Mouse (Mus musculus) neural tube, embryonic 12.5 days (tissue): ENCODE results near the gene Prkag3. TPM values are rescaled to one million over a fixed set of nuclear protein-coding genes. Genes with fewer than 3 reads are reported as not detected.

Experiments
- ATAC-seq: fragments of 200-750 bp; cut with Nextera tagmentation; 2 replicates; pipeline ENCODE4 v1.8.0; 2017; ENCODE audit warnings: low read depth, mild to moderate bottlenecking, moderate TSS enrichment, moderate library complexity; ENCODE audit not compliant: low FRiP score
- H3K27ac ChIP-seq: fragments of 300-500 bp; sonication (generic); 2 replicates; pipeline ENCODE4 v1.5.1; 2016
- H3K27me3 ChIP-seq: fragments of 300-500 bp; sonication (generic); replicated peaks from 2 replicates; pipeline ENCODE4 v1.6.1; 2016; ENCODE audit warnings: mild to moderate bottlenecking
- H3K36me3 ChIP-seq: fragments of 300-500 bp; sonication (generic); 2 replicates; pipeline ENCODE4 v1.6.1; 2016; ENCODE audit warnings: mild to moderate bottlenecking
- H3K4me1 ChIP-seq: fragments of 300-500 bp; sonication (generic); 2 replicates; pipeline ENCODE4 v1.6.1; 2016
- H3K4me2 ChIP-seq: fragments of 300-500 bp; sonication (generic); replicated peaks from 2 replicates; pipeline ENCODE4 v1.6.1; 2016; ENCODE audit warnings: mild to moderate bottlenecking
- H3K4me3 ChIP-seq: fragments of 300-500 bp; sonication (generic); 2 replicates; pipeline ENCODE4 v1.5.1; 2016
- H3K9ac ChIP-seq: fragments of 300-500 bp; sonication (generic); 2 replicates; pipeline ENCODE4 v1.6.1; 2016; ENCODE audit warnings: mild to moderate bottlenecking
- H3K9me3 ChIP-seq: fragments of 300-500 bp; sonication (generic); 2 replicates; pipeline ENCODE4 v1.6.1; 2016; ENCODE audit warnings: mild to moderate bottlenecking
- whole genome bisulfite sequencing: fragments of 180-500 bp; shearing (Covaris S2); methylation state at CpG from one replicate; pipeline ENCODE4 v1.1.7; 2016; 5-methylcytosine and 5-hydroxymethylcytosine counted together
- polyA plus RNA-seq: library from polyadenylated mRNA; unstranded; fragments of >200 nt; fragmentation: Nextera tagmentation; extraction: Ambion mirVana; gene quantifications from 2 replicates; pipeline ENCODE4 v1.2.1, GENCODE M21; 2016

The Prkag3 gene
- polyA plus RNA-seq, 1 experiment from 2014 or later = 0.10 TPM

GRCm38 (mm10) chr1:74721657-74722056 is 27.4 kb downstream of the Prkag3 start:
- Histone ChIP-seq H3K27ac (no peak overlapping the region), H3K4me2 (no peak overlapping the region), H3K9ac (no peak overlapping the region), H3K9me3 (no peaks in the 10 kb centered on the region), H3K4me3 (no peak overlapping the region), H3K27me3 (no peaks in the 10 kb centered on the region), H3K36me3 (no peaks in the 10 kb centered on the region), H3K4me1 (no peaks in the 10 kb centered on the region)
- WGBS = 82% methylated on average over 6 of the region's 6 CpGs
- ATAC-seq = no peak

- Histone ChIP-seq H3K27ac (no peak overlapping the region), H3K9me3 (no peaks in the 10 kb centered on the region), H3K4me1 (no peaks in the 10 kb centered on the region), H3K4me3 (no peak overlapping the region), H3K27me3 (no peaks in the 10 kb centered on the region), H3K9ac (no peak overlapping the region), H3K36me3 (no peaks in the 10 kb centered on the region), H3K4me2 (no peak overlapping the region)
- WGBS = 76% methylated on average over 3 of the region's 3 CpGs
- no peak for ATAC-seq
Measured at GRCm38 (mm10) chr1:74719281-74719680, 29.7 kb downstream of the Prkag3 start.

- H3K27me3 ChIP-seq = 0 out of 2 replicates have a peak, but pooled peaks cover 3% of the 10 kb centered on the region
- WGBS = 86% methylated on average over 8 of the region's 8 CpGs
- H3K4me2 ChIP-seq = no peak overlapping the region
- no peaks in the 10 kb centered on the region for H3K9me3 ChIP-seq
- no peak for ATAC-seq
- no peak overlapping the region for H3K27ac ChIP-seq
- no peak overlapping the region for H3K4me3 ChIP-seq
- peaks cover 8% of the 10 kb centered on the region; the same call in 1 of the 2 replicates for H3K4me1 ChIP-seq
- H3K36me3 ChIP-seq = no peaks in the 10 kb centered on the region
- no peak overlapping the region for H3K9ac ChIP-seq
Measured at GRCm38 (mm10) chr1:74718113-74718512, 30.9 kb downstream of the Prkag3 start.

GRCm38 (mm10) chr1:74715886-74716285 is 33.1 kb downstream of the Prkag3 start:
- no peaks in the 10 kb centered on the region for H3K36me3 ChIP-seq
- H3K9ac ChIP-seq = no peak overlapping the region
- no peak overlapping the region for H3K4me2 ChIP-seq
- H3K4me3 ChIP-seq = no peak overlapping the region
- H3K27me3 ChIP-seq = 0 out of 2 replicates have a peak, but pooled peaks cover 3% of the 10 kb centered on the region
- H3K4me1 ChIP-seq = peaks cover 11% of the 10 kb centered on the region; the same call in 1 of the 2 replicates
- no peak for ATAC-seq
- 87% methylated on average over 6 of the region's 6 CpGs for WGBS
- no peaks in the 10 kb centered on the region for H3K9me3 ChIP-seq
- H3K27ac ChIP-seq = no peak overlapping the region

- Histone ChIP-seq H3K4me1 (peaks cover 11% of the 10 kb centered on the region; the same call in 1 of the 2 replicates), H3K27me3 (0 out of 2 replicates have a peak, but pooled peaks cover 3% of the 10 kb centered on the region), H3K4me3 (no peak overlapping the region), H3K27ac (no peak overlapping the region), H3K4me2 (no peak overlapping the region), H3K36me3 (no peaks in the 10 kb centered on the region), H3K9me3 (no peaks in the 10 kb centered on the region), H3K9ac (no peak overlapping the region)
- ATAC-seq = no peak
- WGBS = 79% methylated on average over 5 of the region's 5 CpGs
Measured at GRCm38 (mm10) chr1:74715468-74715867, 33.6 kb downstream of the Prkag3 start.

GRCm38 (mm10) chr1:74714967-74715366 is 34.1 kb downstream of the Prkag3 start:
- Histone ChIP-seq H3K4me3 (no peak overlapping the region), H3K9ac (no peak overlapping the region), H3K27me3 (0 out of 2 replicates have a peak, but pooled peaks cover 3% of the 10 kb centered on the region), H3K4me2 (no peak overlapping the region), H3K27ac (no peak overlapping the region), H3K36me3 (no peaks in the 10 kb centered on the region), H3K4me1 (peaks cover 11% of the 10 kb centered on the region; the same call in 1 of the 2 replicates), H3K9me3 (no peaks in the 10 kb centered on the region)
- 68% methylated on average over 2 of the region's 2 CpGs for WGBS
- ATAC-seq = no peak

- peak overlapping the region; percentile 64 for H3K9ac ChIP-seq
- peak overlapping the region; percentile 90 for H3K4me2 ChIP-seq
- ATAC-seq = no peak
- WGBS = 25% methylated on average over 12 of the region's 12 CpGs
- H3K9me3 ChIP-seq = no peaks in the 10 kb centered on the region
- H3K4me3 ChIP-seq = peak overlapping the region; percentile 48
- no peaks in the 10 kb centered on the region for H3K36me3 ChIP-seq
- H3K27ac ChIP-seq = no peak overlapping the region
- H3K27me3 ChIP-seq = 0 out of 2 replicates have a peak, but pooled peaks cover 3% of the 10 kb centered on the region
- H3K4me1 ChIP-seq = peaks cover 11% of the 10 kb centered on the region; the same call in 1 of the 2 replicates
Measured at GRCm38 (mm10) chr1:74713859-74714730, 34.9 kb downstream of the Prkag3 start.

- H3K4me2 ChIP-seq = peak within 1 kb of the TSS; percentile 90
- H3K9ac ChIP-seq = peak within 1 kb of the TSS; percentile 64
- 0 out of 2 replicates have a peak, but pooled peaks cover 3% of the 10 kb centered on the region for H3K27me3 ChIP-seq
- H3K4me1 ChIP-seq = peaks cover 11% of the 10 kb centered on the region; the same call in 1 of the 2 replicates
- ATAC-seq = 0 out of 2 replicates have a peak, but pooled peaks have one; percentile 21
- peak within 1 kb of the TSS; percentile 48 for H3K4me3 ChIP-seq
- 4% methylated on average over 35 of the region's 35 CpGs for WGBS
- no peaks in the 10 kb centered on the region for H3K36me3 ChIP-seq
- no peaks in the 10 kb centered on the region for H3K9me3 ChIP-seq
- no peak within 1 kb of the TSS for H3K27ac ChIP-seq
Measured at GRCm38 (mm10) chr1:74713099-74713858, 35.7 kb downstream of the Prkag3 start, which contains the start of gene Cyp27a1. TSS of gene Cyp27a1 (plus strand) at chr1:74713574.

- WGBS = 45% methylated on average over 5 of the region's 5 CpGs
- H3K4me2 ChIP-seq = peak overlapping the region; percentile 90
- ATAC-seq = no peak
- H3K9ac ChIP-seq = no peak overlapping the region
- no peaks in the 10 kb centered on the region for H3K9me3 ChIP-seq
- no peak overlapping the region for H3K27ac ChIP-seq
- H3K36me3 ChIP-seq = no peaks in the 10 kb centered on the region
- H3K4me3 ChIP-seq = peak overlapping the region; percentile 48; the same call in 1 of the 2 replicates
- H3K27me3 ChIP-seq = 0 out of 2 replicates have a peak, but pooled peaks cover 3% of the 10 kb centered on the region
- H3K4me1 ChIP-seq = peaks cover 11% of the 10 kb centered on the region; the same call in 1 of the 2 replicates
Measured at GRCm38 (mm10) chr1:74712461-74713098, 36.4 kb downstream of the Prkag3 start.

- Histone ChIP-seq H3K27ac (no peak overlapping the region), H3K9me3 (no peaks in the 10 kb centered on the region), H3K4me1 (peaks cover 11% of the 10 kb centered on the region; the same call in 1 of the 2 replicates), H3K36me3 (no peaks in the 10 kb centered on the region), H3K27me3 (0 out of 2 replicates have a peak, but pooled peaks cover 3% of the 10 kb centered on the region), H3K4me3 (no peak overlapping the region), H3K9ac (no peak overlapping the region), H3K4me2 (no peak overlapping the region)
- no peak for ATAC-seq
- WGBS = 84% methylated on average over 4 of the region's 4 CpGs
Measured at GRCm38 (mm10) chr1:74712046-74712445, 37.0 kb downstream of the Prkag3 start.

- H3K9ac ChIP-seq = no peak overlapping the region
- no peaks in the 10 kb centered on the region for H3K36me3 ChIP-seq
- H3K4me2 ChIP-seq = no peak overlapping the region
- no peak overlapping the region for H3K4me3 ChIP-seq
- 0 out of 2 replicates have a peak, but pooled peaks cover 3% of the 10 kb centered on the region for H3K27me3 ChIP-seq
- no peaks in the 10 kb centered on the region for H3K9me3 ChIP-seq
- H3K4me1 ChIP-seq = peaks cover 11% of the 10 kb centered on the region; the same call in 1 of the 2 replicates
- H3K27ac ChIP-seq = no peak overlapping the region
- no peak for ATAC-seq
- 40% methylated on average over 6 of the region's 6 CpGs for WGBS
Measured at GRCm38 (mm10) chr1:74709566-74709965, 39.5 kb downstream of the Prkag3 start.
